Mouse (Mus musculus) E14TG2a.4 (cell line): ENCODE measurements around the gene Atf3.

Experiments
- CTCF ChIP-seq: conservative IDR thresholded peaks from 2 replicates; pipeline ENCODE4 v1.5.1; 2014; ENCODE audit warnings: low read length
- POU5F1 ChIP-seq: IDR thresholded peaks from 2 replicates; pipeline ENCODE4 v1.6.1; 2014; ENCODE audit warnings: low read length, borderline replicate concordance

- TF ChIP-seq CTCF: no peak
- no peak for TF ChIP-seq POU5F1
Observed at GRCm38 (mm10) chr1:191135406-191135805, 82.4 kb downstream of the Atf3 start.
